8 mouse cellular contexts compared by ENCODE assay signal in genomic region chr6:85588568-85588967, GRCm38 (mm10). TPM values are rescaled to one million over a fixed set of nuclear protein-coding genes. Genes with fewer than 3 reads are reported as not detected.
DNase-seq lines count a peak whose midpoint lies in the region; ATAC-seq lines count a peak whose summit lies in the region.

No protein-coding gene starts in this region.

- no peak overlapping the region for H3K27ac ChIP-seq in heart, embryonic 15.5 days
- H3K27ac ChIP-seq in hindbrain, embryonic 11.5 days (ENCODE audit: low read depth, low read length), result no peak overlapping the region
- H3K27ac ChIP-seq in midbrain, embryonic 12.5 days (replicated peaks), result no peak overlapping the region

- ATAC-seq in heart, embryonic 15.5 days (replicated peaks; ENCODE audit: insufficient number of reproducible peaks, insufficient read depth, low FRiP score, low read depth), result no peak
- no peak for ATAC-seq in hindbrain, embryonic 11.5 days (ENCODE audit: low FRiP score)
- ATAC-seq in midbrain, embryonic 12.5 days (ENCODE audit: low FRiP score, low read depth), result no peak

- H3K9me3 ChIP-seq in heart, embryonic 15.5 days (replicated peaks), result no peaks in the 10 kb centered on the region
- H3K9me3 ChIP-seq in hindbrain, embryonic 11.5 days (ENCODE audit: control insufficient read depth, low read length), result no peaks in the 10 kb centered on the region
- H3K9me3 ChIP-seq in midbrain, embryonic 12.5 days, result 0 out of 2 replicates have a peak, but pooled peaks cover 2% of the 10 kb centered on the region

- WGBS in heart, embryonic 15.5 days, result 15% methylated on average over 4 of the region's 4 CpGs
- WGBS in hindbrain, embryonic 11.5 days, result 18% methylated on average over 4 of the region's 4 CpGs
- WGBS in midbrain, embryonic 12.5 days, result 7% methylated on average over 4 of the region's 4 CpGs

- H3K27me3 ChIP-seq in heart, embryonic 15.5 days, result no peaks in the 10 kb centered on the region
- no peaks in the 10 kb centered on the region for H3K27me3 ChIP-seq in hindbrain, embryonic 11.5 days (ENCODE audit: control insufficient read depth, insufficient read depth, low read length)
- peaks cover 5% of the 10 kb centered on the region; the same call in 1 of the 2 replicates for H3K27me3 ChIP-seq in midbrain, embryonic 12.5 days

- no peaks in the 10 kb centered on the region for H3K36me3 ChIP-seq in heart, embryonic 15.5 days
- no peaks in the 10 kb centered on the region for H3K36me3 ChIP-seq in hindbrain, embryonic 11.5 days (ENCODE audit: control insufficient read depth, insufficient read depth, low read length)
- no peaks in the 10 kb centered on the region for H3K36me3 ChIP-seq in midbrain, embryonic 12.5 days

- peak overlapping the region; percentile 77 for H3K4me2 ChIP-seq in heart, embryonic 15.5 days
- H3K4me2 ChIP-seq in hindbrain, embryonic 11.5 days (replicated peaks; ENCODE audit: low read depth, low read length), result peak overlapping the region; percentile 57
- peak overlapping the region; percentile 70 for H3K4me2 ChIP-seq in midbrain, embryonic 12.5 days (replicated peaks)

- intact Hi-C loops in left cerebral cortex, postnatal 14 days (cut with DNase I), result loop anchor here (5.0 to 10.0 kb wide), 2 partner anchors 76 to 316 kb away; partner anchors contain the start of genes Egr4 and Nat8f4

- H3K9ac ChIP-seq in heart, embryonic 15.5 days, result peak overlapping the region; percentile 74
- peak overlapping the region; percentile 85 for H3K9ac ChIP-seq in hindbrain, embryonic 11.5 days (ENCODE audit: low read depth, low read length)
- H3K9ac ChIP-seq in midbrain, embryonic 12.5 days (replicated peaks), result peak overlapping the region; percentile 88

- H3K4me3 ChIP-seq in heart, embryonic 15.5 days, result peak overlapping the region; percentile 81
- peak overlapping the region; percentile 66 for H3K4me3 ChIP-seq in hindbrain, embryonic 11.5 days (ENCODE audit: low read depth, low read length)
- H3K4me3 ChIP-seq in midbrain, embryonic 12.5 days, result peak overlapping the region; percentile 92

- H3K4me1 ChIP-seq in heart, embryonic 15.5 days (replicated peaks), result peaks cover 16% of the 10 kb centered on the region
- no peaks in the 10 kb centered on the region for H3K4me1 ChIP-seq in hindbrain, embryonic 11.5 days (replicated peaks; ENCODE audit: control insufficient read depth, insufficient read depth, low read length)
- peaks cover 21% of the 10 kb centered on the region for H3K4me1 ChIP-seq in midbrain, embryonic 12.5 days

- no peak for DNase-seq in heart, adult 9 months (ENCODE audit: low spot score in 2 of 2)
- peak; percentile 24 for DNase-seq in Muller cell, postnatal 12 days (ENCODE audit: inconsistent ontology term)
- DNase-seq in hindbrain, embryonic 11.5 days (ENCODE audit: low spot score), result no peak
- DNase-seq in left cerebral cortex, postnatal 14 days (ENCODE audit: low spot score in 2 of 2), result no peak
- DNase-seq in thymus, postnatal 36 days, result no peak
- DNase-seq in B cell, adult 2 months, result no peak

RNA-seq across cellular contexts. Expression of gene Alms1, which starts 1.2 kb away (rescaled TPM):
- polyA plus RNA-seq in heart, embryonic 15.5 days (2015; fragmentation: Nextera tagmentation; extraction: Ambion mirVana), result 1.9 and 2.4 TPM in 2 replicates
- 7.8 and 10.4 TPM in 2 replicates for polyA plus RNA-seq in hindbrain, embryonic 11.5 days (2014; fragmentation: Nextera tagmentation; extraction: Ambion mirVana)
- 10.3 and 11.4 TPM in 2 replicates for polyA plus RNA-seq in midbrain, embryonic 12.5 days (2016; fragmentation: Nextera tagmentation; extraction: Ambion mirVana)
- 1 to 10 TPM; 7.6 to 9.4 TPM for total RNA-seq in left cerebral cortex, postnatal 14 days (2021)
